Mouse (Mus musculus) heart, adult 18-20 months (tissue): Measurements from ENCODE around the gene Fahd2a. TPM values are rescaled to one million over a fixed set of nuclear protein-coding genes. Genes with fewer than 3 reads are reported as not detected.

ENCODE experiments used
- DNase-seq, 2 experiments: peaks; one replicate each; pipeline ENCODE4 v3.0.0; 2021 to 2022; ENCODE audit warnings: mixed read lengths in 1 of 2
- long read RNA-seq, 2 experiments: library from polyadenylated mRNA; stranded (forward); transcript quantifications; one replicate each; pipeline ENCODE4 v2.0.0; 2021
- total RNA-seq, 2 experiments: library from RNA; stranded (reverse); gene quantifications; 2 replicates each; pipeline ENCODE4 v1.2.3; 2021

The Fahd2a gene
- 10 to 100 TPM; 48.1 to 52.5 TPM for total RNA-seq
- long read RNA-seq, experiment 1, transcript Fahd2a-201 (8 exons, 1,211 nt): major isoform, 62 of 64 reads
- long read RNA-seq, experiment 1, partial matches to known transcripts: 1 of 64 reads
- long read RNA-seq, experiment 1, other reads (novel, unspliced or antisense): 0 of 64 reads
- long read RNA-seq, experiment 2, transcript Fahd2a-201 (8 exons, 1,211 nt): major isoform, 25 of 28 reads
- long read RNA-seq, experiment 2, partial matches to known transcripts: 3 of 28 reads
- long read RNA-seq, experiment 2, other reads (novel, unspliced or antisense): 0 of 28 reads

- DNase-seq: peak; percentile 87
Measured at GRCm38 (mm10) chr2:127444055-127444789, at the start of gene Fahd2a. Gene Fahd2a (minus strand): TSS chr2:127444565.

GRCm38 (mm10) chr2:127484476-127485170 is 40.3 kb upstream of the Fahd2a start:
- DNase-seq: peak; percentile 79 to 83

GRCm38 (mm10) chr2:127483001-127483400 is 38.6 kb upstream of the Fahd2a start:
- peak; percentile 70 to 75 for DNase-seq

- peak; percentile 90 to 93 for DNase-seq
Measured at GRCm38 (mm10) chr2:127482533-127482911, 38.2 kb upstream of the Fahd2a start.

- peak; percentile 32 to 36 for DNase-seq
Measured at GRCm38 (mm10) chr2:127481841-127482532, 37.6 kb upstream of the Fahd2a start.

- DNase-seq: no peak
Measured at GRCm38 (mm10) chr2:127479763-127480162, 35.4 kb upstream of the Fahd2a start.

GRCm38 (mm10) chr2:127479210-127479609 is 34.8 kb upstream of the Fahd2a start:
- DNase-seq: no peak

GRCm38 (mm10) chr2:127472279-127472678 is 27.9 kb upstream of the Fahd2a start:
- no peak for DNase-seq

- DNase-seq: peak; percentile 29 to 34
Measured at GRCm38 (mm10) chr2:127471281-127471680, 26.9 kb upstream of the Fahd2a start.

- peak; percentile 14 to 34 for DNase-seq
Measured at GRCm38 (mm10) chr2:127470661-127471060, 26.3 kb upstream of the Fahd2a start.

GRCm38 (mm10) chr2:127470183-127470582 is 25.8 kb upstream of the Fahd2a start:
- no peak for DNase-seq

- DNase-seq: peak; percentile 61 to 84
Measured at GRCm38 (mm10) chr2:127462314-127462713, 17.9 kb upstream of the Fahd2a start.

- DNase-seq: no peak
Measured at GRCm38 (mm10) chr2:127461351-127461750, 17.0 kb upstream of the Fahd2a start.

GRCm38 (mm10) chr2:127459341-127459740 is 15.0 kb upstream of the Fahd2a start:
- no peak for DNase-seq

GRCm38 (mm10) chr2:127453764-127454163 is 9.4 kb upstream of the Fahd2a start:
- peak; percentile 68 to 88 for DNase-seq

GRCm38 (mm10) chr2:127453141-127453540 is 8.8 kb upstream of the Fahd2a start:
- DNase-seq: no peak

- DNase-seq: no peak
Measured at GRCm38 (mm10) chr2:127451748-127452147, 7.4 kb upstream of the Fahd2a start.

- DNase-seq: no peak
Measured at GRCm38 (mm10) chr2:127449691-127450090, 5.3 kb upstream of the Fahd2a start.

- no peak for DNase-seq
Measured at GRCm38 (mm10) chr2:127446847-127447246, 2.5 kb upstream of the Fahd2a start.

GRCm38 (mm10) chr2:127437697-127438096 is 6.7 kb downstream of the Fahd2a start:
- no peak for DNase-seq

GRCm38 (mm10) chr2:127435554-127435953 is 8.8 kb downstream of the Fahd2a start:
- DNase-seq: no peak

GRCm38 (mm10) chr2:127435135-127435534 is 9.2 kb downstream of the Fahd2a start:
- DNase-seq: peak in 1 of 2 experiments; percentile 42
